Mouse (Mus musculus) E14TG2a.4 (cell line): ENCODE measurements around the gene Mab21l3.

Source experiments
- CTCF ChIP-seq: conservative IDR thresholded peaks from 2 replicates; pipeline ENCODE4 v1.5.1; 2014; ENCODE audit warnings: low read length
- NANOG ChIP-seq: IDR thresholded peaks from 2 replicates; pipeline ENCODE4 v1.6.1; 2014; ENCODE audit warnings: borderline replicate concordance, low read length, mixed read lengths

GRCm38 (mm10) chr3:101873061-101873675 is 24.4 kb upstream of the Mab21l3 start:
- TF ChIP-seq CTCF (no peak), NANOG (no peak)
